Mouse (Mus musculus): ENCODE data around the gene Nr1i2.
"Not testable (repeated sequence)": the region's sequence is repeated elsewhere in the genome, so short reads cannot be mapped to it uniquely, and the experiment has no call there.

Nr1i2 gene

DNA sequence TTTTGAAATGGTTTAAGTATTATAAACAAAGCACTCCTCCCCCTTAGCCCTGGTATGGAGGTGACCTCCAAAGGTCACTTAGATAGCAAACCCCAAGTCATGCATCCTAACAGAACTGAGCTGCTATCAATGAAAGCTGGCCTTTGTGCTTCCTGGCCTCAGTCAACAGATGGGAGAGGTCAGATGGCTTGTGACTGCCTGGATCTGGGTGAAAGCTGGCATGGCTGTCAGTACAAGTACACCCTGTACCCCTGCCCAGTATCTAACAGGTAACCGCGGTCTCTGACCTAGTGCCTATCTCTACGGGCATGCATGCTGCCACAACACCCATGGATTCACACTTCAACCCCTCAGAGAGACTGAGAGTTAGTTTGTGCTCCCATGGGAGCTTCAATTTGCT is 6.9 kb downstream of the Nr1i2 start:
- DNase-seq (ENCODE audit: low read depth, low spot score) = no peak

DNA sequence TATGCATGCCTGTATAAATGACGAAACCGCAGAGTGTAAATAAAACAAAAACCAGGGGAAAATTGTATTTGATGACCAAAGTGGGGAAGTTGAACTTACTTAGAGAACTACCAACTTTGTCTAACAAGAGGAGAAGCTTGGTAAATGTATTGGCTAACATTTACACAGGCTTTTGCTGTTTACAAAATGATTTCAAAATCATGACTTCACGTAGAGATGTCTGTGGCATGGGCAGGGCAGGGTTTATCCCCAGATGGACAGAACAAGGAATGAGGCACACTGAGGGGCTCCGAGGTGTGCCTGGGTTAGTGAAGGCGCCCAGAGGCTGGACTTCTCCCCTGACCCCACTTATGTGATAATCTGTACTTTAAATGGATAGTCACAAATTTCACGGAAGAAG is 7.3 kb downstream of the Nr1i2 start:
- no peak for DNase-seq (ENCODE audit: low read depth, low spot score)

- no peak for DNase-seq (ENCODE audit: low read depth, low spot score)
These were observed 8.1 kb downstream of the Nr1i2 start for GRCm38 (mm10) chr16:38286541-38286940.

- DNase-seq (ENCODE audit: low read depth, low spot score) = no peak
These were observed 8.8 kb downstream of the Nr1i2 start for GRCm38 (mm10) chr16:38285801-38286200.

- no peak for DNase-seq (ENCODE audit: low read depth, low spot score)
These were observed 11.3 kb downstream of the Nr1i2 start for GRCm38 (mm10) chr16:38283300-38283699.

GRCm38 (mm10) chr16:38282559-38283160 is 12.0 kb downstream of the Nr1i2 start:
- DNase-seq (ENCODE audit: low read depth, low spot score) = no peak

DNA sequence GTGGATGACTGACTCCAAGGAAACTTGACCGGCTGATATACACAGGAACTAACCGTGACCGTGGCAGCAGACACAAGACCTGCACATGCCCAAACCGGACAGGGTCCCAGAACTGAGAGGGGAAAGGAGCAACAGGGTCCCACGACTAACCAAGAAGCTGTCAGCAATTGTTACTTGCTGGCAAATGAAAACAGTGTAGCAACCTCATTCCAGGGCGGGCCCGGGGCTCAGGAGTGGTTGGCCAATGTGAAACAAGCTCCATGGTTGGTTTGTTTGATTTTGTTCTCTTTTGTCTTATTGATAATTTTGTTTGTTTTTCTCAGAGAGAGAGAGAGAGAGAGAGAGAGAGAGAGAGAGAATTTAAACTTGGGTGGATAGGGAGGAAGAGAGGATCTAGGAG is 13.7 kb downstream of the Nr1i2 start:
- no peak for DNase-seq (ENCODE audit: low read depth, low spot score)

DNA sequence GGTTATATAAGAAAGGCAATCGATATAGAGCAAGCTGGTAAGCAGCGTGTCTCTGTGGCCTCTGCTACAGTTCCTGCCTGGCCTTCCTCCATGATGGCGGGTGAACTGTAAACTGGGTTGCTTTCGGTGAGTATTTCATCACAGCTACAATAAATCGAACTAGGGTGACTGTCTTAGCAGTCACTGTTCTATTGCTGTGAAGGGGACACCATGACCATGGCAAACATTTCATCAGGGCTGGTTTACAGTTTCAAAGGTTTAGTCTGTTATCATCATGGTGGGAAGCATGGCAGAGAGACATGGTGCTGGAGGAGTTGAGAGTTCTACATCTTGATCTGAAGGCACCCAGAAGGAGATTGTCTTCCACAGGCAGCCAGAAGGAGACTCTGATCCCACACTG is 14.8 kb downstream of the Nr1i2 start:
- DNase-seq (ENCODE audit: low read depth, low spot score) = no peak

- no peak for DNase-seq (ENCODE audit: low read depth, low spot score)
These were observed 19.9 kb downstream of the Nr1i2 start for GRCm38 (mm10) chr16:38274737-38275136.

DNA sequence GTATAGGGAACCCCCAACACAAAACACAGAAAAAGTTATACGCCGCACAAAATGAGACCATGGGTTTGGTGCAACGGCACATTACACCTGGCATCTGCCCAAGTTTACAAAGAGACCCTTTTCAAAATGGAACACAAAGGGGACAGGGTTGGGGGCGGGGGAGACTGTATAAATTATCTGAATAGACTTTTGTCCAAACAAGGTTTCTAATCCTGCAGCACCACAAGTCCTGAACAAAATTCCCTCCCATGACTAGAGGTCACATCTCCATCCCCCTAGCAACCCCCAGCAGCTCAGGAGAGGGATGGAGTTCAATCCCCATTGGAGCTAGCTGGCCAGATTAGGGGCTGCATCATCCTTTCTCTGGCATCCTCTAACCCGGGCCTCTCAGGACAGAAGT is 22.1 kb downstream of the Nr1i2 start:
- DNase-seq (ENCODE audit: low read depth, low spot score) = no peak

DNA sequence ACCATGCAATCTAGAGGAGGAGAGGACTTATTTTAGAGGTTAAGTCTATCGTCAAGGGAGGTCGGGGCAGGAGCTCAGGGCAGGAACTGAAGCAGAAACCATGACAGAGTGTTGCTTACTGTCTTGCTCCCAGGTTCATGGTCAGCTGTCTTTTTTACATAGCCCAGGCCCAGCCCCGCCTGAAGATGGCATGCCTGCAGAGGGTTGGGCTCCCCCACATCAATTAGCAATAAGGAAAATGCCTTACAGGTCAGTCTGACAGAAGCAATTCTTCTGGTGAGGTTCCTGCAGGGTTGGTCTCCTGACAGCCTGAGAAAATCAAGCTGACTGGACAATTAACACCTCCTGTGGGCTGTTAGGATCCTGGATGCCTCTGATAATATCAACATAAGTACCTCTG is 23.0 kb downstream of the Nr1i2 start:
- DNase-seq (ENCODE audit: low read depth, low spot score) = no peak

- no peak for DNase-seq (ENCODE audit: low read depth, low spot score)
These were observed 38.7 kb downstream of the Nr1i2 start for GRCm38 (mm10) chr16:38255927-38256326.

- DNase-seq (ENCODE audit: low read depth, low spot score) = no peak
These were observed 39.5 kb downstream of the Nr1i2 start for GRCm38 (mm10) chr16:38255107-38255506.

- no peak for DNase-seq (ENCODE audit: low read depth, low spot score)
These were observed 40.6 kb downstream of the Nr1i2 start for GRCm38 (mm10) chr16:38254001-38254400.

DNA sequence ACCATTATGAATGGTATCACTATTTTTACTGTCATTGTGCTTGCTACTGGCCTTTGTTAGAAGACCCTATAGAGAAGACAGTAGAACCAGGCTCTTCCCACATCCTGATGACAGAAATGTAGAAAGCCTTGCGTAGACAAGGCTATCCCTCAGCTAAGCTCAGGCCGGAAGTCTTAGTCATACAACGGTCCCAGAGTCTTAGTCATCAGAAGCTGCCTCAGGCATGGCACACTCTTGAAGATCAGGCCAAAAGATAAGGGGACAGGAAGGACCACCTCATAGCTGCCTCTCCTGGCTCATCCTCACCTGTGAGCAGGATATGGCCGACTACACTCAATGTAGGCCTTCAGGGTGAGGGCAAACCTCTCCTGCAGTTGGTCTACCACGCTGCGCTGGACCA is 44.2 kb downstream of the Nr1i2 start:
- DNase-seq (ENCODE audit: low read depth, low spot score) = no peak

DNA sequence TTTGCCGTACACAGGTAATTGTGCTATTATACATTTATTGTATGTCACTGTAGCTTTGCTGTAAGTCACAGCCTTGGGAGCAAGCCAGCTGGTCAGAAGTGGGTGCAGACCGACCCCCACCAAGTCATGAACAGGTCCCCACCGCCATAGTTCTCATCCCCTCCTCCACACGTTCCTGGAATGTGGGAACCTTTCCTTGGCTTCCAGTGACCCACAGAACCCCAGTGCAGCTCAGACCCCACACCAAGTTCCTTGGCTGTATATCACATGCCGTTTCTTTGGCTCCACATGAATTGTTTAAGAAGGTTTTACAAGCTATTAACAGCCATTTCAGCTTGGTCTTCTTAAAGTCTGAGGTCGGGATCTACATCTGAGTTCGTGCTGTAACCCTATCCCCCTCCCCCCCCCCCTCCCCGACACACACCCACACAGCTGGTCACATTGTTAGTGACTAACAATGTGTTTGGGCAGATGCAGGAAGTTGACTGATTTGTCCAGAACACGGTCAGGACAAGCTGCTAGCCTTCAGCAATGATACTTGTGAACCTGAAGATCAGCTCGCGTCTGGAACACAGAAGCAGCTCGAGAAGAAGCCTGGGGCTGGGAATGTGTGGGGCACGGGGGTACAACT is 46.2 kb downstream of the Nr1i2 start:
- DNase-seq (ENCODE audit: low read depth, low spot score) = no peak

DNA sequence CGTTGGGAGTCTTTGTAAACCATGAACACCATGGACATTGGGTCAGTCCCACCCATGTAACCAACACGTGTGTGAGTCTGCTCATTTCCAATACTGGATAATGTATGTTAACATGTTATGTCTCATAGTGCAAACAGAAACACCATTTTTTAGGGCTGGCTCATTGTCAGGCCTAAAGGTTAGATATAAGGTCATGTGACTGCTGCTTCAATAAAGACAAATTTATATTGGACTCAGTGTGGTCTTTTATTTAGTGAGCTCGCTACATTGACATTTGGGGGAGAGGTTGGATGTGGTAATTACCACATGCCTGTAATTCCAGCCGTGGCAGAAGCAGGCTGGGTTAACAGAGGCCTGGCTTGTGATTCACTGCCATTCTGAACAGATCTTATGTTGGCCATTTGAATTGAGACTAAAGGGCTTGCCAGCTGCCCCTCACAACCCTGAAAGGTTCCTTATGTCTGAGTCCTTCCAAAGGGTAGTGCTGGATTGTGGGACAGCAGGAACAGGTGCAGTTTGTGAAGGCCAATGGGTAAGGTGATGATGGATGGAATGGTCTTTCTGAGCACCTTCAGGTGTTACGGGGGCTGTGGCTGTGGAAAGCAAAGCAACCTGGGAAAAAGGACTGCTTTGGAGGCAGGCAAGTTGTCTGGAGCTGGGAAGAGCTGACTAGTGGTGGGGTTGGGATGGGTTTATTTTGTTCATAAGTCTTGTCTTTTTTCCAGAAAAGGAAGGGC is 48.6 kb downstream of the Nr1i2 start:
- no peak for DNase-seq (ENCODE audit: low read depth, low spot score)

DNA sequence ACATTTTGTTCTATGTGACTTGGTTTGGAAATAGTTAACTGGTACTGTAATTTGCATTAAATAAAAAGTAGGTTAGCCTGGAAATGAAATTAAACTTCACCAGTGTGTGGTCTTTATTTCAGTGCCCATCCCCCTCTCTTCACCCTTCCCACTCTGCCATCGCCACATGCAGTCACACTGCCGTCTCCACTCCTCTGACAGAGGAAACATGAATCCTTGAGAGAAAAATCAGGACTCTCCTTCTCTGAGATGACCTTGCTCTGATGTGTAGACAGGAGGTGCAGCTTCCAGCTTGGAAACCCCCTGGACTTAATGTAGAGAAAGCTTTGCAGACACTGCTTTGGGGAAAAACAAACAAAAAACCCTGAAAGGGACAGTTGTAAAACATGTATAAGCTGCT is 49.2 kb downstream of the Nr1i2 start:
- no peak for DNase-seq (ENCODE audit: low read depth, low spot score)

DNA sequence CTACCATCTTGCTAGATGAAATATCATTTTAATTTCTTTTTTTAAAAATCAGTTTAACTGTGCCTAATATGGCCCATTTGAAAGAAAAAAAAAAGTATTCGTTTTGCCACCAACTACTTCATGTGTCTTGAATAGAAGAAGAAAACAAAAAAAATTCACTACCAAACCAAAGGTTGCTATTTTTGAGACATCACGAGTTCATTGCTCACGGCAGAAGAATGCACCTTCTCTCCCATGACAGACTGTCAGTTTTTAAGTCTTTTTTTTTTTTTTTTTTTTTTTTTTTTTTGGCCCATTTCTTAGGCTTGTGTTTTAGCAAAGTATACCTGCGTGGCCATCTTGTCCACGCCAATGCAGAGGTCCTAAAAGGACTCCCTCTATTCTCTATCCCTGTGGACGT is 50.5 kb downstream of the Nr1i2 start:
- no peak for DNase-seq (ENCODE audit: low read depth, low spot score)

GRCm38 (mm10) chr16:38240167-38240566 is 54.5 kb downstream of the Nr1i2 start:
- no peak for DNase-seq (ENCODE audit: low read depth, low spot score)

- DNase-seq (ENCODE audit: low read depth, low spot score) = no peak
These were observed 54.9 kb downstream of the Nr1i2 start for GRCm38 (mm10) chr16:38239729-38240128.

GRCm38 (mm10) chr16:38236936-38237585 is 57.6 kb downstream of the Nr1i2 start:
- DNase-seq (ENCODE audit: low read depth, low spot score) = no peak

DNA sequence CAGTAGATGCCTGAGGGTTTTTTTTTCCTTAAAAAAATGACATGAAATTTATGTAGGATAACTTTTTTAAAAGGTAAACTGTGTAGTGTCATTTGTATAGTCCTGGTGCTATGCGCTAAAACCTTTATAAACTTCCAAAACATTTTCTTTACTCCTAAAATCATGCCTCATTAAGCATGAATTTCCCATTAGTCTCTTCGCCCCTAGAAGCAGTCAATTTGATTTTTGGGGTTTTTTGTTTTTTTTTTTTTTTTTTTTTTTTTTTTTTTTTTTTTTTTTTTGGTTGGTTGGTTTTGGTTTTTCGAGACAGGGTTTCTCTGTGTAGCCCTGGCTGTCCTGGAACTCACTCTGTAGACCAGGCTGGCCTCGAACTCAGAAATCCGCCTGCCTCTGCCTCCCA is 72.1 kb downstream of the Nr1i2 start:
- DNase-seq (ENCODE audit: low read depth, low spot score) = not testable (repeated sequence)
